Mouse (Mus musculus): ENCODE results near the gene Nptn. TPM values are rescaled to one million over a fixed set of nuclear protein-coding genes. Genes with fewer than 3 reads are reported as not detected.
"Not testable (repeated sequence)": the region's sequence is repeated elsewhere in the genome, so short reads cannot be mapped to it uniquely, and the experiment has no call there.

Gene Nptn
- total and polyA plus RNA-seq, 2 experiments from 2014 or later: 236 to 362 TPM

DNA sequence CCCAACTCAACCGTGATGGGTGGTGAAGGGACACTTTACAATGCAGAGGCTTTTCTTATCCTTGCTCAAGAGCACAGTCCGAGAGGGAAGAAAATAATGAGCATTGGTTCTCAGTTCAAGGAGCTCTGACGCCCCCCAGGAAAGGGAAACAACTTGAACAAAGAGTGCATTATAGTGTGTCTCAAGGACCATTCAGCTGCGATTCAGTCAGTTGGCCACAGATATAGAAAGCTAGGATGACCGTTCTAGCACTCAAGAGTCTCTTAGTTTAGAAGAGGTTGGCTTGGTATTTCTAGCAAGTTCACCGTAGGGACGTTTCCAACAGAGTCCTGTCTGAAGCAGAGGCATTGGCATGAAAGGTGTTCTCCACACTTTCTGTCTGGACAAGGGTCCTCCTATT is 25.4 kb upstream of the Nptn start:
- WGBS: 54% methylated on average over 7 of the region's 7 CpGs
- Histone ChIP-seq H3K4me1 (ENCODE audit: insufficient read depth, low read length) (peaks cover 14% of the 10 kb centered on the region), H3K9ac (replicated peaks; ENCODE audit: low read length, poor library complexity, severe bottlenecking) (no peak overlapping the region), H3K9me3 (ENCODE audit: low read length) (no peaks in the 10 kb centered on the region), H3K4me2 (ENCODE audit: low read depth, low read length, poor library complexity, severe bottlenecking) (no peak overlapping the region), H3K4me3 (ENCODE audit: low read depth, low read length) (no peak overlapping the region), H3K36me3 (ENCODE audit: insufficient read depth, low read length) (no peaks in the 10 kb centered on the region), H3K27me3 (ENCODE audit: insufficient read depth, low read length) (no peaks in the 10 kb centered on the region), H3K27ac (ENCODE audit: low read depth, low read length) (peak overlapping the region; percentile 99)
- DNase-seq (ENCODE audit: low spot score) (no peak), ATAC-seq (ENCODE audit: low FRiP score) (no peak)
- TF ChIP-seq CTCF (IDR thresholded peaks at IDR 0.05): no peak

DNA sequence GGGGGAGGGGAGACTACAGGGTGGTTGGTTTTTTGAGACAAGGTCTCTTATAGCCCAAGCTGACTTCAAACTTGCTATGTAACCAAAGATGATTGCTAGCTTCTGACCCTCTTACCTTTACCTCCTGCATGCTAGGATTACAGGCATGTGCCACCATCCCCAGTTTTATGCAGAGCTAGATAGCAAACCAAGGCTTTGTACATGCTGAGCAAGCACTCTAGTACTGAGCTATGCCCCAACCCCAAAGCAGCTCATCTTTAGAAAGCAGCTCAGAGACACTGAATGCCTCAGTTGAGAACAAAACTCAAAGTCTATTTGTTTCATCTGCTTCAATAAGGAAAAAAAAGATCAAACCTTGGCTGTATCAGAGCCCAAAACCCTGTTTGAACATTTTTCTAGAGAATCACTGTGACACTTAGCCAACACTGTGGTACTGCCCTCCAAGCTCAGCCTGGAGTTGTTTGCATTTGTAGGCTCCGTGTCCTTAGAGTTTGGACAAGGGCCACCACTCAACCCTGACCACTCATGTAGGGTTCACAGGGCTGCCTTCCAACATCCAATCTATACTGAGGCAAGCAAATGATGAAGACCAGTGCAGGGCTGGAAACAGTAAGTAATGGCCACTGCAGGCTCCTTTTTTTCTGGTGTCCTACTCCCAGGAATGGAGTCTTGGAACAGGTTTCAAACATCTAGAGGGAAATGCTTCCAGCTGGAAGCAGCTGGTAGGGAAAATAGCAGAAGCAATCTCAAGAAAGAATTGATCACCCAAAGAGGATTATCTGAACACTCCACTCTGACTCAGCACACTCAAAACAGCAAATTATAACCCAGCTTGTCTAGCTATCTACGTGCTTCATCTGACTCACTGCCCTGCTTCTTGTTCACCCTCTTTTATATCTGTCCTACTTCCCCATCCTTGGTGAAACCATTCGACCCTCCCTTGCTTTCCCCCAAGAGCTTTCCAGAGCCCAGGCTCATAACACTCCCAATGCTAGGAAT is 24.3 kb upstream of the Nptn start:
- Histone ChIP-seq H3K9me3 (ENCODE audit: low read length) (no peaks in the 10 kb centered on the region), H3K4me1 (ENCODE audit: insufficient read depth, low read length) (peaks cover 14% of the 10 kb centered on the region), H3K9ac (replicated peaks; ENCODE audit: low read length, poor library complexity, severe bottlenecking) (no peak overlapping the region), H3K36me3 (ENCODE audit: insufficient read depth, low read length) (no peaks in the 10 kb centered on the region), H3K27ac (ENCODE audit: low read depth, low read length) (no peak overlapping the region), H3K27me3 (ENCODE audit: insufficient read depth, low read length) (no peaks in the 10 kb centered on the region), H3K4me2 (ENCODE audit: low read depth, low read length, poor library complexity, severe bottlenecking) (no peak overlapping the region), H3K4me3 (ENCODE audit: low read depth, low read length) (no peak overlapping the region)
- DNase-seq (ENCODE audit: low spot score): no peak
- TF ChIP-seq CTCF (IDR thresholded peaks at IDR 0.05): no peak
- no peak for ATAC-seq (ENCODE audit: low FRiP score)
- WGBS: 68% methylated on average over 3 of the region's 3 CpGs

DNA sequence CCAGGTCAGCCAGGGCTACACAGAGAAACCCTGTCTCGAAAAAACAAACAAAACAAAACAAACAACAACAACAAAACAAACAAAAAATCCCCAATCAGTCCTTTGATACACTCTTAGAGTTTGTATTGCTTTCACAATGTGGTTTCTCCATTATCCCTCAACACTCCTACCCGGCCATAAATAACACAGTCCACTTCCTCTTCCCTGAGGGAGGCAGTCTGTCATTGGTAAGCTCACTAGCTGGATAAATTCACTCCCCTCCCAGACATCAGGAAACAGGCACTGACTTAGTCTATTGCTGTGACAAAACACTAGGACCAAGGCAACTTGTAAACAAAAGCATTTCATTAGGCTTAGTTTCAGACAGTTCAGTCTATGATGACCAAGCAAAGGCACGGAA is 21.8 kb upstream of the Nptn start:
- DNase-seq (ENCODE audit: low spot score) (no peak), ATAC-seq (ENCODE audit: low FRiP score) (no peak)
- H3K9me3 ChIP-seq (ENCODE audit: low read length): no peaks in the 10 kb centered on the region
- 0 out of 2 replicates have a peak, but pooled peaks cover 4% of the 10 kb centered on the region for H3K4me1 ChIP-seq (ENCODE audit: insufficient read depth, low read length)
- no peak overlapping the region for H3K27ac ChIP-seq (ENCODE audit: low read depth, low read length)
- no peak overlapping the region for H3K4me2 ChIP-seq (ENCODE audit: low read depth, low read length, poor library complexity, severe bottlenecking)
- no peak overlapping the region for H3K9ac ChIP-seq (replicated peaks; ENCODE audit: low read length, poor library complexity, severe bottlenecking)
- WGBS: 73% methylated on average over 3 of the region's 3 CpGs
- H3K27me3 ChIP-seq (ENCODE audit: insufficient read depth, low read length): no peaks in the 10 kb centered on the region
- no peak overlapping the region for H3K4me3 ChIP-seq (ENCODE audit: low read depth, low read length)
- TF ChIP-seq CTCF (IDR thresholded peaks at IDR 0.05): no peak
- no peaks in the 10 kb centered on the region for H3K36me3 ChIP-seq (ENCODE audit: insufficient read depth, low read length)

DNA sequence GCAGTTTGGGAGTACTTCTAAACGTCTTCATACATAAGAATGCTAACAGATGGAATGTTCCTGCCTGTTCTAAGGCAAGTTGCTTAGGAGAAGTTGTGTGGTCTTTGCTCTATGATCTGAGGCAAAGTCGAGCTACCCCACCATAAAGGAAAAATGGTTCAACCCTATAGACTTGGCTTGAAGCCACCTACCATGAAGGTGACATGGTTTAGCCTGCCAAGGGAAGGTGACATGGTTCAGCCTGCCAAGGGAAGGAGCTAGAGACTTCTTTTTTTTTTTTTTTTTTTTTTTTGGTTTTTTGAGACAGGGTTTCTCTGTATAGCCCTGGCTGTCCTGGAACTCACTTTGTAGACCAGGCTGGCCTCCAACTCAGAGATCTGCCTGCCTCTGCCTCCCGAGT is 16.1 kb upstream of the Nptn start:
- not testable (repeated sequence) for DNase-seq (ENCODE audit: low spot score); H3K4me2 ChIP-seq (ENCODE audit: low read depth, low read length, poor library complexity, severe bottlenecking); H3K27ac ChIP-seq (ENCODE audit: low read depth, low read length); H3K9ac ChIP-seq (replicated peaks; ENCODE audit: low read length, poor library complexity, severe bottlenecking); H3K4me1 ChIP-seq (ENCODE audit: insufficient read depth, low read length); H3K4me3 ChIP-seq (ENCODE audit: low read depth, low read length); H3K27me3 ChIP-seq (ENCODE audit: insufficient read depth, low read length); H3K9me3 ChIP-seq (ENCODE audit: low read length); H3K36me3 ChIP-seq (ENCODE audit: insufficient read depth, low read length); ATAC-seq (ENCODE audit: low FRiP score)
- 75% methylated on average over 3 of the region's 3 CpGs for WGBS

DNA sequence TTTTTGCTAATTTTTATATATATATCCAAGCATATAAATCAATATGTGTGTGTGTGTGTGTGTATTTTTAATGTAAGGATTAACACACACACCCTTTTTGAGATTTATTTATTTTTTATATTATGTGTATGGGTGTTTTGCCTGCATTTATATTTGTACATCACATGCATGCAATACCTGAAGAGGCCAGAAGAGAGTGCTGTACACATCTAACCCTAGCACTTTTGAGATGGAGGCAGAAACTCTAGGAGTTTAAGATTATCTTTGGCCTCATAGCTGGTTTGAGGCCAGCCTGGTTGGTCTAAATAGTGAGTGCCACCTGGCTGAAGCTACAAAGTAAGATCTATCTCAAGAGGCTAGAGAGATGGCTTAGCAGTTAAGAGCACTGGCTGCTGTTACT is 14.4 kb upstream of the Nptn start:
- Histone ChIP-seq H3K9me3 (ENCODE audit: low read length) (no peaks in the 10 kb centered on the region), H3K27me3 (ENCODE audit: insufficient read depth, low read length) (no peaks in the 10 kb centered on the region), H3K4me1 (ENCODE audit: insufficient read depth, low read length) (no peaks in the 10 kb centered on the region), H3K27ac (ENCODE audit: low read depth, low read length) (no peak overlapping the region), H3K9ac (replicated peaks; ENCODE audit: low read length, poor library complexity, severe bottlenecking) (no peak overlapping the region), H3K4me2 (ENCODE audit: low read depth, low read length, poor library complexity, severe bottlenecking) (no peak overlapping the region), H3K4me3 (ENCODE audit: low read depth, low read length) (no peak overlapping the region), H3K36me3 (ENCODE audit: insufficient read depth, low read length) (peaks cover 6% of the 10 kb centered on the region; the same call in 1 of the 2 replicates)
- DNase-seq (ENCODE audit: low spot score) (no peak), ATAC-seq (ENCODE audit: low FRiP score) (no peak)
- TF ChIP-seq CTCF (IDR thresholded peaks at IDR 0.05): peak; percentile 54

DNA sequence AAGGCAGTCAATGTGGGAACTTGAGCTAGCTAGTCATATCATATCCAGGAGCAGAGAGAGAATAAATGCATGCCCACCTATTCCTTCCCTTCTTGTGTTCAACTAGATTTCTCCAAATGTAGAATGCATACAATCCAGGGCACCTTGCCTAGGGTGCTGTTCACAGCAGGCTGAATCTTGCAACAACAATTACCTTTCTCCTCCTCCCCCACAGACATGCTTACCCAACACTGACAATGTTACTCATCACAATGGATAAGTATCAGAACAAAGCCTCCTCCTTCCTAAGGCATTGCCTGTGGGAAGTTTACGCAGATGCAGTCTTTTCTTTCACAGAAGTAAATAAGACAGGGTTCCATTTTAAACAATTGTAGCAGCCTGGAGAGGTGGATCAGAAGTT is 11.0 kb upstream of the Nptn start:
- DNase-seq (ENCODE audit: low spot score) (no peak), ATAC-seq (ENCODE audit: low FRiP score) (no peak)
- Histone ChIP-seq H3K4me1 (ENCODE audit: insufficient read depth, low read length) (no peaks in the 10 kb centered on the region), H3K4me2 (ENCODE audit: low read depth, low read length, poor library complexity, severe bottlenecking) (no peak overlapping the region), H3K9ac (replicated peaks; ENCODE audit: low read length, poor library complexity, severe bottlenecking) (no peak overlapping the region), H3K9me3 (ENCODE audit: low read length) (no peaks in the 10 kb centered on the region), H3K27ac (ENCODE audit: low read depth, low read length) (no peak overlapping the region), H3K4me3 (ENCODE audit: low read depth, low read length) (no peak overlapping the region), H3K36me3 (ENCODE audit: insufficient read depth, low read length) (peaks cover 6% of the 10 kb centered on the region; the same call in 1 of the 2 replicates), H3K27me3 (ENCODE audit: insufficient read depth, low read length) (no peaks in the 10 kb centered on the region)
- 83% methylated on average over 1 of the region's 1 CpGs for WGBS
- TF ChIP-seq CTCF (IDR thresholded peaks at IDR 0.05): no peak

Data from midbrain, postnatal 0 days (tissue).